Mouse (Mus musculus): ENCODE measurements around the gene Plxna1.

Gene Plxna1

DNA sequence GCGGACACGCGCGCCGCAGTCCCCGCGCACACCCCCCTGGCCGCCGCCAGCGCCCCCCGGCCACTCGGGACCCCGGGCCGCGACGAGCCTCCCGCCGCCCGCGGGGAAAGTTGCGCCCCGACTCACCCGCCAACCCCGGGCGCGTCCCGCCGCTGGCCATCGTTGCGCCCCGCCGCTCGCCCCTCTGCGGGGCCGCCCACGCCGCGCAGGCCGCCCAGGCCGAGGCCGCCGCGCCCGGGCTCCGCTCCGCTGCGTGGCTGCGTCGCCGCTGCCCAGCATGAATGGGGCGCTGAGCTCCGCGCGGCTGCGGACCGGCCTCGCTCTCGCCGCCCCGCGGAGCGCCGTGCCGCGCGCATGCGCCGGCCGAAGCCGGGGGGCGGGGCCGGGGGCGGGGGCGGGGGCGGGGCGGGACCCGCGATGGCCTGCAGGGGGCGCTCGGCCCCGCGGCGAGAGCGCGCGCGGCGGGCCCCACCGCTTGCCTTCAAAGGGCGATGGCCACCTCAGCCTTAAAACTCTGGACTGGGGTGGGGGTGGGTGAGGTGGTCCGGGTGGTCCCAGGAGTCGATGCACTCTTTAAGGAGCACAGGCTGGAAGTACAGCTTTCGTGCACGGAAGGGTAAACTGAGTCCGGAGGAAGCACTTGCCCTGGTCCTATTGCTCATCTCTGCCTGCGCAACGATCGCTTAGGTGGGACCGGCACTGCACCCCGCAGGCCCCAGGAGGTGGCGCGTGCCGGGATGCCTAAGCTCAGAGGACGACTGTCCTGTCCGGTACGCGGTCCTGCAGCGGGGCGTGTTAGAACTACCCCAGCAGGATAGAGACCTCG is at the start of gene Plxna1:
TSS of gene Plxna1 (minus strand) at position 340 of the 826 bp plus-strand sequence.
- peak; percentile 48 for DNase-seq

GRCm38 (mm10) chr6:89409041-89409440 is 46.6 kb upstream of the Plxna1 start:
- DNase-seq, result no peak

DNA sequence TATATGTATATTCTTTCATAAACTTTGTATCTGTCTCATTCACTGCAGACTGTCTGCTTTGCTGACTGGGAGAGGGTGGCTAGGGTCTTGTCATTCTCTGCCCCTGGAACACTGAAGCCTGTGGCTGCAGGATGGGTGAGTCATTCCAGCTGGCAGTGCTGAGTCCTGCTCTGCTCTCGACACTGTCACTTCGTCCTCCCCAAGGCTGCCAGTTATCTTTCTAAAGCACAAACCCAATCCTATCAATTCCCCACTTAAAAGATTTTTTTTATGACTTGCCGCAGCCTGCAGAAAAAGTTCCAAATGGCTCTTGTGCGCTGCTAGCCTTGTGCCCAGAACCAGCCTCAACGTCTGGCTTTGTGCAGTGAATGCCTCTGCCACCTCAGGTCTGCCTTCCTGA is 45.8 kb upstream of the Plxna1 start:
- no peak for DNase-seq

DNA sequence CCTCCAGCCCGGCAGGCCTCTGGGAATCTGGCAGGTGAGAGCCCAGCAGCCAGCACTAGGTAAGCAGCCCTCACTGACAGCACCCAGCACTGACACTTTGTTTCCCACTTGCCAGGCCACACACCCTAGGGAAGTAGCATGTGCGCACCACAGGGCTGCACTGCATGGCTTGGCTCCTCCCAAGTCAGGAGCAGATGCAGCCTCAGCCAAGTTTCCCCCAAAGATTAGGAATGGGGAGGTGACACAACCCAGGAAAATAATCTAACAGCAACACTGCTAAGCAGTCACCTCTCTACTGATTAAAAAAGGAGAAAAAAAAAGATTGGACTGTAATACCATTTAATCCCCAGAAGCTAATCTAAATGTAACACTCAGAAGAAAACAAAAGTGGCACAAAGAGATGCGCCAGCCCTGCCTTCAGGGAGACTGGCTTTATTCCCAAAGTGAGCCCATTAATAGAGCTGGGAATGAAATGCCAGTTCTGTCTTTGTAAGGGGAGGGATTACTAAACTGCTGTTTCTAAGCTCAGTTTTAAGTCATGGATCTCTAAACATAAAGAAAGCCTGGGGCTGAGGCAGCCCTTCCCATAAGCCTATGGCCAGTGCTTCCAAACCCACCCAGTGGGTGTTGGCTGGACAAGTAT is 44.9 kb upstream of the Plxna1 start:
- DNase-seq, result no peak

GRCm38 (mm10) chr6:89404964-89405363 is 42.5 kb upstream of the Plxna1 start:
- DNase-seq, result no peak

DNA sequence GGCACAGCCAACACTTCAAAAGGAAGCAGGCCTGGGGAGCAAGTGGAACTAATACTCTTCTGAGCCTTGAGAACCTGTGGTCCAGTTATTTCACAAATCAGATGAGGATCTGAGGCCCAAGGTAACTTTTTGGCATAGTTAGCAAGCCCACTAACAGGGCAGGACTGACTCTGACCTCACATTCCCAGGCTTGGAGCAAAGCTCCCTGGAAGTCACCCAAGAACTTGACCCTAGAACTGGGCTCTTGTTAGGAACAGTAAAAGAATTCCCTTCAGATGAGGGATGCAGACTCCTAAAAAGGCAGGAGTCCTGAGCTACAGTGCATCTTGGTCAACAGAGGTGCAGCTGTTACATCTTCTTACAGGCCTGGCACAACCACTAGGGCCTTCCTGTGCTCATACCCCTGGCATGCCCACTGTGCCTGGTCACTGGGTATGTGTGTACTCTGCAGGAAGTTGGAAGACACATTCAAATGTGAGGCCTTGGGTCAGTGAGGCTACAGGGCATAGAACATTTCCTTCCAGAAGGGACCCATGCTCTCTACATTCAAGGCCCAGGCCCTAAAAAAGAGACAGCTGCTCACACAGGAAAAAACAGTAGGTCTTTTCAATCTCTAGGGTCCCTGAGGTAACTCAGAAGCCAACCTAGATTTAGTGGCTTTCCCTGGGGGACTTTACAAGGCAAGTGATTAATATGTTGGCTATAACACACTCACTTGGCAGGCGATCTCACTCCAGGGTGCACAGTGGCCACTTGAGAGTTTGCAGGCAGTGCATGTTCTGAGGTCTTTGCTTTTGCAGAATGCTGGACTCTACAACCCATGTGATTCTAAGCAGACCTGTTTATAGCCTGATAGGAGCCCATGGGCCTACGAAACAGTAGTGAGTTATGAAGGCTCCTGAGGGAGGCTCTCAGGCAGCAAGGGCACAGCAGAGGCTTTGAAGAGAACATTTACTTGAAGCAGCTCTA is 41.1 kb upstream of the Plxna1 start:
- DNase-seq, result no peak

DNA sequence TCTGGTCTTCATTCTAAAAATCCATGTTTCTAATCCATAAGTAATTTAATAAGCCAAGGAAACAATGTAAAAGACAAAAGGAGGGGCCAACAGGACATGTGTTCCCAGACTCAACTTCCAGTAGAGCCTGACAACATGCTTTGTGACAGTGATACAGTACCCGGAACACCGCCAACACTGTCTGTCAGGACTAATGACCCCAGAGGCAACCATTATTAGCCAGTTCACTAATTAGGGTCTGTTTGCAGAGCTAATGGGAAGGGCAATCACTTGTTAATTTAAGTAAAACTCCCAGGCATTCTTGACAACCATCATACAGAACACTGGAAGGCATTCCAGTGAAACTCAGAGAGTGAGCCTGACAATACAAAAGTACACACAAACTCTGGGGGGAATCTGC is 40.0 kb upstream of the Plxna1 start:
- no peak for DNase-seq

DNA sequence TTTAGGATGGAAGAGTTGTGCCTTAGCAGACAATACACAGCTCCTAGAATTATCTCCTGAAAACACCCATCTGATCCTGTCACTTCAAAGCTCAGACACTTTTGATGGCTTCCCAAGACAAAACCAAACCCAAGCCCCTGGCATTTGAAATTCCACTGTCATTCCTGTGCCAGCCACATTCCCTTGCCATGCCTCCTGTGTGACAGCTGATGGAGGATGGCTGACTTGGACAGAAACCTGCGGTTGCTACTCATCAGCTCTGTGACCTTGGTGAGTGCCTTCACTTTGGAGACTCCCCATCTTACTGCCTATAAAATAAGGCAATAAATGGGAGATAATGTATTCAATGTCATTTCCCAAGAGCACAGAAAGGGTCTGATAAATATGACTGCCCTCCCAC is 37.1 kb upstream of the Plxna1 start:
- DNase-seq, result no peak

- no peak for DNase-seq
These were observed 35.5 kb upstream of the Plxna1 start for GRCm38 (mm10) chr6:89397919-89398318.

DNA sequence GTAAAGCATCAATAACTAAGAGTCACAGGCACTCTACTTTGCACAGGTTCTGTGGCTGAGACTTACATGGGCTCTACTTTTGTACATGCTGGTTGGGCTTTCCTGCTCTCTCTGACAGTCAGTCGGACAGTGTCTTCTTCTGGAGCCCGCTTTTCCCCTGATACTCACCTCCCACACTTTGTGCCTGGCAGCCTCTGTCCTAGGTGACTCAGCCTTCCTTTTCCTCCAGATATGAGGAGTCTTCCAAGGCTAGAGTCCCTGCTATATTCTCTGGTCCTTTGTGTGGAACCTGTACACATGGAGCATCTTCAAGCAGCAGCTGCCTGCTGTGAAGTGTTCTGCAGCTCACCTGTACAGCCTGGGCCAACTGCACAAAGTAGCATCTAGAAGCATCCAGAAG is 31.4 kb upstream of the Plxna1 start:
- peak; percentile 27 for DNase-seq

GRCm38 (mm10) chr6:89392213-89392612 is 29.8 kb upstream of the Plxna1 start:
- DNase-seq, result no peak

DNA sequence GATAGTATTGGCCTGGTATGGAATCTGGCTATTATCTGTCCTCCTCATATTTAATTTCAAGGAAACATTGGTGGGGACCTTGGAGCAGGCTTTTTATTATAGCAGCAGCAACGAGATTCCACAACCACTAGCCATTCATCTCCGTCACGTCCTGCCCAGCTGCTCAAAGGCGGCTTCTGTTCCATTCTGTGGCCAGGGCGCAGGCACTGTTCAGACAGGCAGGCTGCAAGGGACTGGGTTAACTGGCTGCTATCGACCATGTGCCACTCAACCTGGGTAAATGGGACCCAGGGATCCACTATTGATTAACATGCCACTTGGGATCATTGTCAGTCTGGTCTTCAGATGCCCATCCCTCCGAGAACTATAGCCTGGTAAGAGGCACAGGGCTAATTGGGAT is 27.4 kb upstream of the Plxna1 start:
- DNase-seq, result no peak

DNA sequence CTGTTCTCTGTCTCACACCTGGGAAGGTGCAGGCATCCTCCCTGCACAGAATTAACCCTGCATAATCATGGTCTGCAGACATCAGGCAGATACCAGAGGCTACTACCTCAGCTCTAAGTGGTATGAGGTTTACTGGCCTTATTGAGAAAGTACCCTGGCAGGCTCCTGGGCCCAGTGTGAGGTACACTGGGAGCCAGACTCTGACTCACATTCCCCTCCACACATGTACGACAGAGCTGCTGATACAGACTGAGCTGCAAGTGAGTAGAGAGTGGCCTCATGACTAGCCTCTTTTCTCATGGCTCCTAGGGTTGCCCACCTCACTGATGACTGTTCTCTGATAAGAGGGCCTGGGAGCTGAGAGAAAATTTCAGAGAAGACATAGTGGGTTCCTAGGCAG is 24.5 kb upstream of the Plxna1 start:
- no peak for DNase-seq

DNA sequence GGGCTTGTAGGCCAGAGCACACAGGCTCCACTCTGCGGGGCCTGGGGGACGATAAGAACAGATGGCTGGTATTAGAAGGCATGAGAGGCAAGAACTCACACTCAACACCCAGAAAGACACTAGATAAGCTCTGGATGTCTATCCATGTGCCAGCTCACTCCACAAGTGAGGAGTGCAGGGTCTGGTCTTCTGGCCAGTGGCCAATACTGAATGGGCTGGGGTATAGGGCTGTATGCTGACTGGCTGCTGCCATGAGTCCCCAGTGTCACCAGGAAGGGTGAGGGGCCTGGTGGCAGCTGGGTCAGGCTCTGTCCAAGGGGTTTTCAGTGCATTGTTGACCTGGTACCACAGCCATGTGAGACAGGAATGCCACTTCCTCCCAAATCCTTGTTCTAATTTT is 22.3 kb upstream of the Plxna1 start:
- no peak for DNase-seq

DNA sequence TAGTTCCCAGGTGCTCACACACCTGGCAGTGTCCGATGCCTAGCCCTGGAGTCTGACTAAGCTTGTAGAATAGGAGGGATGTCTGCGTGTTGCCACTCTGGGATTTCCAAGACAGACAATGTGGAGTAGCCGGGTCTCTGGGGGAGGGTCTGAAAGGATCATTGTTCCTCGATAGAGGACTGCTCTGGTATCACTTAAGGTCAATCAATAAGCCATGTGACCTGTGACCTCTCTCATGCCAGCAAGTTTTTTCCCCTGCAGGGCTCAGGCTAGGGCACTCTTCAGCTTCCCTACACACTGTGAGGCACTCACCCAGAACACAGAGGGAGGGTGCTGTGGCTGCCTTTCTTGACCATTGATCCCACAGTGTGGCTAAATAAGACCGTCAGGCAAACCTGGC is 19.4 kb upstream of the Plxna1 start:
- no peak for DNase-seq

GRCm38 (mm10) chr6:89381172-89381571 is 18.8 kb upstream of the Plxna1 start:
- DNase-seq, result no peak

DNA sequence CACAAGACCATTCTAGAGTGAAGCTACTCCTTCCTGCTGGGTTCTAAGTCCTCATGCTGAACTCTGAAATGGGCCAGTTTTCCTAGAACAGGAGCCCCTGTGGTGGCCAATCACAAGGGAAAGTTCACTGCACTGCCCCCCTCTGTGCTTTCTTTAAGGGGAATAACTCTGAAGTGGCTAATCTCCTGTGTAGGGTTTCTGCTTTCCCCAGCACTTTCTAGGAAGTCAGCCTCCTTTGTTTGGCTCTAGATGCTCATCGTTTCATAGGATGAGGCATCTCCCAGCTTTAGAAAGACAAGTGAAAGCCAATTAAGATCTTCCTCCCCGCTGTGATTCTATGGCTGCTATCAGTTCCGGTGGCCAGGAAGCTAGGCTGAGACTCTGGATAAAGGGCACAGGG is 18.3 kb upstream of the Plxna1 start:
- no peak for DNase-seq

DNA sequence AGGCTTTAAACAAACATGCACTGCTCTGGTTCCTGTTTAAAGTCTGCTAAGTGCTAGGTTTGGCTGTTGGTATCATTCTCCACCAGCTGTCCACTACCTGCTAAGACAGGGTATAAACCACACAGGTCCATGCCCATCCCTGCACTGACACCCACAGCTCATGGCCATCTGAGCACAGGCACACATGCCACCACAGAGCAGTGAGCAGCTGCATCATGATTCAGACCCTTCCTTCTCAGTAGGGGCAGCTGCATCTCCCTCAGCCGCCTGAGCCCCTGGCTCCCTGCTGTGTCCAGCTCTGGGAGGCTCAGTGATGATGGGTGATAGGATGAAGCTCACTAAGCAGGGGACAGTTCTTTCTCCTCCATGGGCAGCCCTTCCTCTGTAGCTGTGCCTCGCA is 15.8 kb upstream of the Plxna1 start:
- no peak for DNase-seq

DNA sequence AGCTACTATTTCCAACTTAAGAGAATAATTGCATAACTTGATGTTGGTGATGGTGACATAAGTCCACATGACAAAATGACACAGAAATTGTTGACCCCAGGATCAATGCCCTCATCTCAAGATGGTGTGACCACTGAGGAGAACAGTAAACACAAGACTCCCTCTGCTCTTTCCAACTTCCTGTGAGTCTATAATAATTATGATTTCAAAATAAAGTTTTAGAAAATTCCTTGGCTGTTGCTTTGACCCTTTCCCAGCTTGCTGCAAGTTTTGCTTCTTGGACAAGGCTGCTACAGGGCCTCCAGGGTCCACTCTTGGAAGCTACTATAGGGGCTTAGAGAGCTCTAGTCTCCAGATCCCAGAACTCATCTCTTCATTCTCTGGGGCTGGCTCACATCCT is 6.4 kb upstream of the Plxna1 start:
- no peak for DNase-seq

GRCm38 (mm10) chr6:89364342-89364741 is 1.9 kb upstream of the Plxna1 start:
- no peak for DNase-seq

- no peak for DNase-seq
These were observed 659 bp upstream of the Plxna1 start for GRCm38 (mm10) chr6:89363107-89363451.

- no peak for DNase-seq
These were observed 771 bp downstream of the Plxna1 start for GRCm38 (mm10) chr6:89361418-89362280.
